Mouse (Mus musculus) heart, postnatal 10 days (tissue): Measurements from ENCODE around the gene Gimap5. TPM values are rescaled to one million over a fixed set of nuclear protein-coding genes. Genes with fewer than 3 reads are reported as not detected.

Experiments
- DNase-seq, 2 experiments: peaks; one replicate each; pipeline ENCODE4 v3.0.0; 2021
- intact Hi-C: fragments of 180-260 bp; cut with DNase I; formaldehyde crosslinking; loops from one replicate; pipeline ENCODE4 v1.15.1; 2025
- total RNA-seq, 2 experiments: library from RNA; stranded (reverse); gene quantifications; 2 replicates each; pipeline ENCODE4 v1.2.3; 2021

Gene Gimap5
- total RNA-seq, 2 experiments from 2014 or later, result 10.1 to 13.3 TPM

DNA sequence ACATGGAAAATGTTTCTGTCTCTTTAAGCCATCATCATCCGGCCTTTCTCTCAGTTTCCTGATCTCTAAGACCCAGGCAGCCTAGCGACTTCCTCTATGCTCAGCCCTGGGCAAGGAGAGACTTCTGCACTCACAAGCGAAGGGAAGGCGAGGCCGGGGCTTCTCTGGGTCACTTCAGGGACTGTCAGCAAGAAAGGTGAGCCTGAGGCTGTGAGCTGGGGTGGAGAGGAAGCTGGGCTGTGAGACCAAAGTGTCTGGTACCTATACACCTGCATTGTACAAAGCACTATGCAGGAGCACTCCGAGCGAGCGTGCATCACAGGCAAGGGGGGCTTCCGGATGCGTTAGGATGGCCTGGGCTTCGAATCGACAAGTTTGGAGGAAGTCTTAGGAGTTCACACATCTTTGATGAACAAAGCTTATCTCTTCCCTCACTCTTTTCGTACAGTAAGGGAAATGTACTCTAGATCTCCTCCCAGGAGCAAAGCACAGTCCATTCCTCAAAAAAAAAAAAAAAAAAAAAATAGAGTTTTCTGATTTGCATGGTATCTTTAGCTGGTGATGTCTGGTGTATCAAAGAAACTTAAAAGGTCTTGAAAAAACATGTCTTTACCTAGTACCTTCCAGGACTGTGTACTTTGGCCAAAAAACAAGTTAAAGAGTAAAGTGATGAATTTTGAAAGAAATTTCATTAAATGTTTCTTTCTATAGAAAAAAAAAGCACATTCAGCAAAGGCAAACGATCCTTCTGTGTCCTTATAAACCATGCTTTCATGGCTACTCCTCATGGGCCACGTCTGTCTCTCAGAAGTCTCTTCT, 6.8 kb upstream of the Gimap5 start, which contains the start of gene Gimap1:
Gene Gimap1, plus strand, starts transcription at position 94 of the 819 bp plus-strand sequence.
- DNase-seq, result peak; percentile 62 to 66

DNA sequence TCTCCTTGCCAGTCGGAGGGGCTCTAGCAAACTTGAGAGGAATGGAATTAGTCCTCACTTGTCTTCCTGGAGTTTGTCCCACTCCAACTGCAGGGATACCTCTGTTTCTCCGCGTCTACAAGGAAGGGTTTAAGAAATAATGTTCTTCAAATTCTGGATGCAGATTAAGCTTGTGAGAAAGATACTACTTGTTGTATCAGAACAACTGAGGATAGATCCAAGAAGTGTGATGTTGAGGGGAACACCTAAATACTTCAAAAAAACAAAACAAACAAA, 6.3 kb upstream of the Gimap5 start:
- intact Hi-C loops, result no loop called here

More for the DNA sequence above, 6.8 kb upstream of the Gimap5 start, which contains the start of gene Gimap1:
- intact Hi-C loops, result no loop called here

DNA sequence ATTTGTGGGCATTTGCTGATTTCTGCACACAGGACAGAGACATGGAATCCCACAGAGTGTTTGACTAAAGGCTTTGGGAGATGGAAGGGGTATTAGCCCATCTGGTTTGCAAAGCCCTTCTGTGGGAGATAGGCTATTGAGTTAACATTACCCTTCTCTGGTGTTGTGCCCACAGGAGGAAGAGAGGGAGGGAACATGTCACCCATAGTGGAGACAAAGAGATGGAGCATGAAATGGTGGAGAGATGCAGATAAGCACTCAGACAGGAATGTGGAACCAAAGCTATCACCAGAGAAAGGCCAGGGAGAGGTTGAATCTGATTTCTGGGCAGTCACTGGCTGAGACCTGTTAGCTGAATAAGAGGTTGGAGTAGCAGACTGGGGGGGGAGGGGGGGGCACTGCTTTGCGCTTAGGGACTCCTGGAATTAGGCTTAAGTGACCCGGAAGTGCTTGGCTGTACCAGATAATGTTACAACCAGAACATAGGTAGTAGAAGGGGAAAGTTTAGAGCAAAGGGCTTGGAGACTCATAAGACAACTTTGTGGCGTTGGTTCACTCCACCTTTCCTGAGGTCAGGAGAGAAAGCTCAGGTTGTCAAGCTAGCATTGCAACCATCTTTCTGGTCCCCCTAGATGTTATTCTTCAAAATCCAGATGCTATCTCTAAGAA, 5.4 kb upstream of the Gimap5 start:
- DNase-seq, result no peak
- intact Hi-C loops, result no loop called here

More for the DNA sequence above, 6.3 kb upstream of the Gimap5 start:
- DNase-seq, result no peak

DNA sequence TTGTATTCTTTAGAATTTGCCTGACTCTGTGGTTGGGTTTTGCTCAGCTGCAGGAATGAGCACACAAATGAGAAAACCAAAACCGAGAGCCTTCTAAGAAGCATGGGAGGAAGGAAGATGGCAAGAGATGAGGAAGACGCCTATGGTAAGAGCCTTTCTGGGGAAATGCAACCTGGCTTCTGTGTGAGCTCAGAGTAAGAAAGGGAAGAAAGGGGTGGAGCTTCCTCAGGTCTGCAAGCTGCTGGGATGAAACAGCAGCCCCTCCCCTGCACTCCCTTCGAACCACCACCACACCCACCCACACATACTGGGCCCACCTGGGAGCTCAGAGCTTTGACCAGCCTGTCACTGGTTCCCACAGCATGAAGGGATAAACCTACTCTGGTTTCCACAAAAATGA, 4.7 kb upstream of the Gimap5 start:
- intact Hi-C loops, result no loop called here
- no peak for DNase-seq

DNA sequence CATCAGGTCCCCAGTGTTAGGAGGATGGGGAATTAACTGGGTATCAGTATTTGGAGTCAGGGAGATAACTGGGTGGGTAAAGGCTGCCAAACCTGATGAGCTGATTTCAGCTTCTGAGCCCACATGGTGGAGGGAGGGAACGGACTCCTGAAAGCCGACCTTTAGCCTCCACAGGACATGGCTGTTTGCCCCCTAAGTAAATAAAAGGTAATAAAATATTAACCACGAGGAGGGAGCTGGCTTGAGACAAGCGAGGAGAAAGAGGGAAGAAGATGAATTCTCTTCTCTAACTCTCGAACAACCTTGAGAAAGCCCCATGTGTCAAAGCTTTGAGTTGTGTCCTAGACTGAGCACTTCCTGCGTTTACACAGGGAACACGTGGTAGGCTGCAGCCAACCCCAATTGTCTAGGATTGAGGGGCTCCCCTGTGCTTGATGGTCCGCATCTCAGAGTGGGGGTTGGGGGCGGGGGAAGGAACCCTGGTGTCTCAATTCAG, 4.2 kb upstream of the Gimap5 start:
- intact Hi-C loops, result no loop called here
- no peak for DNase-seq

DNA sequence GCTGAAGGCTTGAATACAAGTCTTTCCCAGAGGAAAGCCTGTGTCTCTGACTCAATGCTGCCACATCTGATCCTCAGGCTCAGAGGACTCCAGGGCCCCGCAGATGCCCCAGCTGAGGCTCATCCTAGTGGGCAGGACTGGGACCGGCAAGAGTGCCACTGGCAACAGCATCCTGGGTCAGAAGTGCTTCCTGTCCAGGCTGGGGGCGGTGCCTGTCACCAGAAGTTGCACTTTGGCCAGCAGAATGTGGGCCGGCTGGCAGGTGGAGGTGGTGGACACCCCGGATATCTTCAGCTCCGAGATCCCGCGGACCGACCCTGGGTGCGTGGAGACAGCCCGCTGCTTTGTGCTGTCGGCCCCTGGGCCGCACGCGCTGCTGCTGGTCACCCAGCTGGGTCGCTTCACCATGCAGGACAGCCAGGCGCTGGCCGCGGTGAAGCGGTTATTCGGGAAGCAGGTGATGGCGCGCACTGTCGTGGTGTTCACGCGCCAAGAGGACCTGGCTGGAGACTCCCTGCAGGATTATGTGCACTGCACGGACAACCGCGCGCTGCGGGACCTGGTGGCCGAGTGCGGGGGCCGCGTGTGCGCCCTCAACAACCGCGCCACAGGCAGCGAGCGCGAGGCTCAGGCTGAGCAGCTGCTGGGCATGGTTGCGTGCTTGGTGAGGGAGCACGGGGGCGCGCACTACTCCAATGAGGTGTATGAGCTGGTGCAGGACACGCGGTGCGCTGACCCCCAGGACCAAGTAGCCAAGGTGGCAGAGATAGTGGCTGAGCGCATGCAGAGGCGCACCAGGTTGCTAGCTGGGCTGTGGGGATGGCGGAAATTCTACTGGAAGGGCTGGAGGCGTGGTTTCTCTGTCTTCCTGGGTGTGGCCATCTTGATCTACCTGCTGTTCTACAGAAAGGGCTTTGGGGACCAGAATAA, 3.3 kb upstream of the Gimap5 start:
- intact Hi-C loops, result no loop called here
- DNase-seq, result peak in 1 of 2 experiments; percentile 10

DNA sequence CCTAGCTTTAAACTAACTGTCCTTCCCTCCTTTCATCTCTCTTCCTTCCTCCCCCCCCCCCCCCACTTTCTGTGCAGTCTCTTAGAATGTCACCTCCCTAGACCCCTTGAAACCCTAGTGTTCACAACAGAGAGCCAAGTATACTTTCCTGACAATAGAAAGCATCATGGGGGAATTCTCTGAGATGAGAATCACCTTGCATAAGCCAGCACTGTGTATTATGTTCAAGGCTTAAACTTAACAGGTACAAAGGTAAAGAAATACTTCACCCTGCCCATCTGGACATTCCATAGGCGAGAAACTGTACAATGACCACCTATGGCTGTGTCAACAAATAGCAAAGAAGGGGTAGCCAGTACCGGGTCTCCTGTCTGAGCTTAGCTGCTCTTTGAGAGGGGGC, 507 bp upstream of the Gimap5 start:
- DNase-seq, result peak in 1 of 2 experiments; percentile 10
- intact Hi-C loops, result no loop called here

DNA sequence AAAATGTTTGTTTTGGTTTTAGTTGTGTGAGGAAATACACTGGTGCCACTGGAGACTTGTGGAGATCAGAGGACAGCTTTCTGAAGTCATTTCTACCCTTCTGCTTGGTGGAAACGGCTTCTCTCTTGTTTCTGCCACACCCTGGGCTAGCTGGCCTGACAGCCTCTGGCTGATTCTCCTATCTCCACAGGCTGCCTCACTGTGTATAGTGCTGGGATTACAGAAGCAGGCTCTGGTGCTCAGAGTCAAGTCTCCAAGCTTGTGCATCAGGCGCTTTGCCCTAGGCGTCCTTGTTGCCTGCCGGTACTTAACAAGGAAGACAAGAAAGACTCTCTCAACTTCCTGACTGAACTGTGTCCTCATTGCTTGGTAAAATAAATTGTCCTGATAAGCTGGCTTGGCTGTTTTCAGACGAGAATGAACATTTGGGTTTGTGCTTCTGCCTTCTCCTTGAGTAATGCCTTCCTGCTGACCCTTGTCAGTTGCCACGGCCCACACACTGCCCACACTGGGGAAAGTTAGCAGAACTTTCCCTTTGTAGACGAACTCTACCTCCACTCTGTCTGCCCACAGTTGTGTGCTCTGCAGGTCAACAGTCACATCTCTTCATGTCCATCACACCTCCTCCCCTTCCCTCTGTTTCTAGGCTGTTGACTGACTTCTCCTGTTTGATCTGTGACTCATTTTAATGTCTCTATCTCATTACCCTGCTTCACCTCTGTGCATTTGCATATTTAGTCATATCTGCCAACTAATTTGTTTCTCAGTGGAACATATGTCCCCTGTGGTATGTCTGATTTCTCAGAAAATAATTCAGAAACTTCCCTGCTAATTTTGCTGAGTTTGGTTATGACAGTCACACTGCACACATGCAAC, 1.3 kb downstream of the Gimap5 start:
- intact Hi-C loops, result loop anchor here (1.0 to 2.0 kb wide), 3 partner anchors 25 to 63 kb away; partner anchors contain the start of gene Gimap4

DNA sequence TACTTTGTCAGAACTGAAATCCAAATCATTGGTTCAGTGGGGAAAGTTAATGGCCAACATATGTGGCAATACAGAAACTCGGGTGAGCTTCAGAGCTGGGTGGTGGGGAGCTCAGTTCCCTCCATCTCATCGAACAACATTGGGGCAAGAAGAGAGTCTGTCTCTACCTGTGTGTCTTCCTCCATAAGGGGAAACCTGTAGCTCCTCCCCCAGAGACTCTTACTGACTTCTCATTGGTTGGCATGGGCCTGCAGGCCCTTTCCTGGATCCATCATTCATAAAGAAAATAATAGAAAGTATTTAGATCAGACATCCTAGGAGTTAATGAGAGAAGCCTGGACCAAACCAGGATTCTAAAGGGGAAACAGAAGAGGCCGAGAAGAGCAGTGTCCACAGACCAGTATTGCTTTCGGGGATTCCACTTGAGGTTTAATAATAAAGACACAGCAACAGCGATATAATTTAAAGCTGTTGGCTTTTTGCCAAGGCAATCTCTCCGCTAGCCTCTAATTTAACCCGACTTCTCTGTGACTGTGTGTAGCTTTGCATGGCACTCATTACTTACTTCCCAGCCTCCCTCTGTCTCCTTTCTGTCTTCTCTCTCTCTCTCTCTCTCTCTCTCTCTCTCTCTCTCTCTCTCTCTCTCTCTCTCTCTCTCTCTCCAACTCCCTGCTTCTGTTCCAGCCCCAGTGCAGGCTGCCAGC, 17.7 kb downstream of the Gimap5 start:
- DNase-seq, result no peak
- intact Hi-C loops, result no loop called here

More for the DNA sequence above, 1.3 kb downstream of the Gimap5 start:
- DNase-seq, result peak in 1 of 2 experiments; percentile 27

DNA sequence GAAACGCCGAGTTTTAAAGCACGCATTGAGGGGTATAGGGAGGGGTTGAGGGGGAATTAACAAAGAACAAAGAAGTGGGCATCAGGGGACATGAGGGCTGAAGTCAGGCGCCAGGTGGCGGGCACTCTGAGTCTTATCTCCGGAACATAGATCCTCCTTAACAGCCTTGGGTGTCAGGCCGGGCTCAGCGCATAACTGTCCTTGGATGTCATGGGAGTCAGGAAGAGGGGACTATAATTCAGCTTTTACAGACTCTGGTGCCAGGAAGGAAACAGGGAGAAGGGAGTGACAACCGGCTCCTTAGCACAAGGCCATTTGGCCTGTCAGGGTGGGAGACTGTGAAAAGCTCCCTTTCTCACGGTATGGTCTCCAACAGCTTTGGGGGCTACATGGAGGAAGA, 18.5 kb downstream of the Gimap5 start:
- no peak for DNase-seq
- intact Hi-C loops, result no loop called here

DNA sequence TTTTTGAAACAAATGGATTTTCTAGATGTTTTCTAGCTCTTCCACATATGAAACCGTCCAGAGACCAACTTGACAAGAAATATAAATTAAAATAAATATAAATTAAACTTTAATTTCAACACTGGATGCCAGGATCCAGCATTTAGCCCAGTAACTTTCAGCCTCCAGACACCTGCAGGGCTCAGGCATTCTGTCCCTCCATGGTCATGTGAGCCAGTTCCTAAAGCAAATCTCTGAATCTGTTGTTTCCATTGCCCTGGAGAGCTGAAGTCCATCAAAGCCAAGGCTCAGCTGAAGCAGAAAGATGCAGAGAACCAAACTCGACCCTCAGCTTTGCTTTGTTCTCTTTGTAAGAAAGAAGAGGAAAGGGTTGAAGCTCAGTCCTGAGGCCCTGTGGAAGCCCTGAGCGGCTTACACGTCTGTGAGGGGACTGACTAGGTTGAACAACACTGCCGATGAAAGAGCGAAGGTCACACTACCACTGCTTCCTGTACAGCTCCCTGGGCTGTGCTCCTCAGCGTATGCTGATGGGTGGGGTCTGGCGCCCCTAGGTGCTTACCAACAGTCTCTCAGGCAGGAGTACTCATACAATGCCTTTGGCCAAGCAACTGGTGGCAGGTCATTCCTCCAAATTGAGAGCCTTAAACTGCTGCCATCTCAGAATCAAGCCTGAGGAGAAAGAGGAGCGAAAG, 22.3 kb downstream of the Gimap5 start:
- intact Hi-C loops, result no loop called here
- no peak for DNase-seq

DNA sequence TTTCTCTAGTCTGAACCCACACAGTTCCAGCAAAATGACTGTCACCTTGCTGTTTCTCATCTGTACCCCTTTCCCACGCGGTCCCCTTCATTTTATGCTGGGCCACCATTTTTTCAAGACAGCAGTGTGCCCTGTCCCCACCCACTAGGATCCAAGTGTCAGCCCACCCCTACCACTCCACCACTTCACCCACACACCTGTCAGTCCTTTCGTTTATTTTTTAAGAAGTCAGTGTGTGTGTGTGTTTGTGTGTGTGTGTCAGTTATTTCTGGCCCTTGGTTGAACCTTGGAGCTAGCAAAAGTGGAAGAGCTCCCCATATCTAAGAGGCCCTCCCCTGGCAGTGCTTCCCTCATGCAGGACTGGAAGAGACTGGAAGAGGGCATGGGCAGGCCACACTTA, 22.9 kb downstream of the Gimap5 start:
- no peak for DNase-seq
- intact Hi-C loops, result no loop called here

DNA sequence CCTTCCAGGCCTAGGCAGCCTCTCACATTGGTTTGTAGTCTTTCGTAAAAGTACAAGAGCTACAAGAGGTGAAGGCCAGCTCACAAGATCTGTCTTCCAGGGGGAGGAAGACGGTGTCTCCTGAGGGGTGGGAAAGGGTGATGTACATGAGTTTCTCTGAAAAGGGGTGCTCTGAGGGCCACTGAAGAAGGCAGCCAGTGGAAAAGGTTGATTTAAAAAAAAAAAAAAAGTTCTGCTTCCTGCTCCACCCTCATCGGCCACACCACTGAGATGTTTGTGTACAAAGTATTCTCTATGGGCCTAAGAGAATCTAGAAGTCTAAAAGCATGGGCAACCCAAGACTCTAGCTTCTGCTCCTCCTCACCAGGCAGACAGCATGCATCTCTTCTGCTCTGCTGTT, 24.7 kb downstream of the Gimap5 start, which contains the start of gene Gimap3:
Gene Gimap3, minus strand, starts transcription at position 156 of the 400 bp plus-strand sequence.
- intact Hi-C loops, result loop anchor here (5.0 kb wide), 3 partner anchors 188 to 593 kb away; partner anchors contain the start of gene Atp6v0e2
- no peak for DNase-seq

DNA sequence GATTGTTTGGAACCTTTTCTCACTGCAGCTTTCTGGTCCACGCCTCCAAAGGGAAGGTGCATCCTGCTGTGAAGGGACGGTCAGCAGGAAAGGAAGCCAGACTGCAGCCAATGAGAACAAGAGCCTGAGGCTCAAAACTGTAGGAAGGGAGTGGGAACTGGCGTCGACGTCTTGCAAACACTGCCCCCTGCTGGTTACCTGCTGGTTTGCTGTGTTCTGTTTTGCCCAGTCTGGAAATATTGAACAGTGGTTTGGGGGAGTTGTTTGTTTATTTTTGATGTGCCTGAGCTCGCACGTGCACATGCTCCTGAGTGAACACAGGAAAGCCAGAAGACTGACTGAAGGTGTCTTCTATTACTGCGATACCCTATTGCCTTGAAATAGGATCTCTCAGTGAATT, 26.0 kb downstream of the Gimap5 start:
- DNase-seq, result peak; percentile 84 to 91
- intact Hi-C loops, result loop anchor here (1.0 to 5.0 kb wide), 5 partner anchors 25 to 595 kb away; partner anchors contain the start of gene Atp6v0e2

DNA sequence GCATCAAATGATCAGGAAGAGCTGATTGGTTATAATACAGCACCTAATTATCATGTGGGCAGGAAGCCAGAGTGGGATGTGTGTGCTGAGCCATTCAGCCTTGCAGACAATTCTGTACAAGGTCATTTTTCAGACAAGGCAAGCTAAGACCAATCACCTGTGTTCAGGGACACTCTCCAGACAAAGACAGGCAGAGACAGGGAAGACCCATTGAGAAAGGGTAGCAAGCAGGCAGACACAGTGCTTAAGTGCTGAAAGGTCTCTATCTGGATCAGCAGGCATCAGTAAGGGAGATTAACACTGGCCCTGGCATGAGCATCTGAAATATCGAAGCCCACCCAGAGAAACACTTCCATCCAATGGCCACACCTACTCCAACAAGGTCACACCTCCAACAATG, 38.4 kb downstream of the Gimap5 start:
- intact Hi-C loops, result no loop called here
- DNase-seq, result no peak

DNA sequence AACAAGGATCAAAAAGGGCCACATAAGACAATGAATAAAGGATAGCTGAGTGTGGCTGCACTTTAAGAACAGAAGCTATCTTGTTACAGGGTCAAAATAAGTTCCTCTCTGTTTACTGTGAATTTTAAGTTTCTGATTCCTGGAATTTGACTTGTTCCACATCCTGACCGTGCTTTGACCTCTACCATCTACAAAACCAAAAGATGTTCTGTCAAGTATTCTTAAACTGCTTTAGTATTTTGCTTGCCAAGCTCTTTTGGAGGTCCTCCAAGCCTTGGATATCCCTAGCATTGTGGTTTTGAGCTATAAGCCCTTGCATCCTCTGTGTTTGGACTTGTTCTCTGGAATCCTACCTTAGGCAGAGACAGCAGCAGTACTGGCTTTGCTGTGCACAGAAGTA, 39.2 kb downstream of the Gimap5 start:
- intact Hi-C loops, result no loop called here
- peak; percentile 30 to 37 for DNase-seq

DNA sequence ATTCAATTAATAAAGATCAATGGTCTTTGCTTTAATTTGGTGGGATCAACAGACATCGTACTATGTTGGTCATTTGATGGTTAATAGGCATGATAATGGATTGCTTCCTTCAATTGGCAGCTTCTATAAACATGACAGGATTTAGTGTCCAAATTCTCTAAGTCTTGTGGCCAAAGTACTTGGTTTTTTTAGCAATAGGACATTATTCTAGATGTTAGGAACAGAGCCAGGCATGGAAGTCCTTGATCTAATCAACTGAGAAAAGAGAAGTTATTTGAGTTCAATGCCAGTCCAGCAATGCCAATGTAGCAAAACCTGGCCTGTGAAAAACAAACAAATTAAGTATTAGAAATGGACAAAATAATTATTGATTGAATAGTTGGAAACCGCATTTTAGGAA, 39.6 kb downstream of the Gimap5 start:
- intact Hi-C loops, result no loop called here
- no peak for DNase-seq

DNA sequence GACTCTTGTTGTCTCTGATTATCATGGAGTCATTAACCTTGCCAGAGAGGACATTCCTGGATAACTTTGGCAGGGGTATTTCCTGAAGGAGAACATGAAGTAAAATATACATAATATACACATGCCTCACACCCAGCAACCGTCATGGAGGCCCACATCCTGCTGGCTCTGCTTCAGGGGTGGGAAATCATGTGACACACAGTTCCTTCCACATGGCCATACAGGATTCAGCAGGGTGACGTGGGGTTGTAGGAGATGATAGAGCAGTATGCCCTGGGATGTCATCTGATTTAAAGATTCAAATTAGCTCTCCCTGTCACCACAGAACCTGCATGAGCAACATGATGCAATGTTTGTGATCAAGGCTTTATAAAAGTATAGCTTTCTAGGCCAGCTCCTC, 41.9 kb downstream of the Gimap5 start:
- intact Hi-C loops, result no loop called here
- no peak for DNase-seq
